Comparison of ENCODE assay signal across 8 mouse cellular contexts in the genomic region with DNA sequence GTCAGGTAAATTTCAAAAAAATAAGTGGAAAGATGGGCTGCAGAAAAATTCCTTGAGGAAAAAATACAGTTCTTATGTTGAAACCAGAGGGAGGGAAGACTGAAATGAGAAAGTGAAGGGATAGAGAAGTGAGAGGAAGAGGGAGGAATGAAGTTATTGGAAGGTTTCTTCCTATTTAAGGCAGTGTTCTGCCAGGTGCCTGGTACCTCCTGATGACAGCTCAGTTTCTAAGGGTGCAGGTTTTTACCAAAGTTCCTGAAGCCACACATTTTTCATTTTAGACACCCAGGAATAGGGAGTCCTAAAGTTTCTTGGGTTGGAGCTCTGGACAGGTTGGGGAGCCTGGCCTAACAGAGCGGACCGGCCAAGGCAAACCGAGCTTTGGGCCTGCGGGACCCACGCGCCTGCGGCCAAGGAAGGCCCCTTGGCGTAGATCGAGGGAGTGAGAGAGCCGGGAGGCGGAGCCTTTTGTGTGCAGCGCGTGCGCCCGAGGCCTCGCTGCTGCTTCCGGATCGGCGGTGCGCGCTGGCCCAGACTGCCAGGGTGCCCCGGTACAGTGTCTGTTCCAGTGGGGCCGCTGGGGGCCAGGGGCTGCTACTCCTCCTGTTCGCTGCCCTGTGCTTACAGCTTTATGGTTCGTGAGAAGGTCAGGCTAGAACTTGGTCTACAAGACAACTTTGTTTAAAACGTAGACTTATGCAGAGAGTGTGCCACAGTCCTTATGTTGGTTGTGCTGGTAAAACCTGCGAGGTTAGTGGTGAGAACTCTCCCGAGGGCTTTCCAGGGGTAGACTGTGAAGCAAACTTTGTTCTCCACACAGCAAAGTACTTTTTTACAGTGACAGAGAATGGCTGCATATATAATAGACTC. TPM values are rescaled to one million over a fixed set of nuclear protein-coding genes. Genes with fewer than 3 reads are reported as not detected.
DNase-seq lines count a peak whose midpoint lies in the region; ATAC-seq and TF ChIP-seq lines count a peak whose summit lies in the region.

No protein-coding gene starts in this region.

- TF ChIP-seq EP300 in heart, postnatal 0 days (IDR thresholded peaks at IDR 0.05; ENCODE audit: low read depth): no peak

- peak overlapping the region; percentile 79 for H3K4me3 ChIP-seq in E14TG2a.4 (replicated peaks; ENCODE audit: low read length)
- H3K4me3 ChIP-seq in heart, postnatal 0 days (ENCODE audit: low read depth, low read length): peak overlapping the region; percentile 40
- peak overlapping the region; percentile 26 for H3K4me3 ChIP-seq in macrophage (ENCODE audit: inconsistent target)

- H3K27ac ChIP-seq in heart, postnatal 0 days (ENCODE audit: low read depth): peak overlapping the region; percentile 84
- H3K27ac ChIP-seq in macrophage: no peak overlapping the region

- H3K27me3 ChIP-seq in E14TG2a.4 (ENCODE audit: insufficient read depth, low read length): no peaks in the 10 kb centered on the region
- no peaks in the 10 kb centered on the region for H3K27me3 ChIP-seq in heart, postnatal 0 days (ENCODE audit: control insufficient read depth, insufficient read depth, low read length)

- under 1% methylated on average over 28 of the region's 28 CpGs for WGBS in heart, postnatal 0 days
- WGBS in macrophage (ENCODE audit: missing documents): under 1% methylated on average over 28 of the region's 28 CpGs

- peaks cover 68% of the 10 kb centered on the region for H3K4me1 ChIP-seq in E14TG2a.4 (replicated peaks; ENCODE audit: low read depth, low read length)
- H3K4me1 ChIP-seq in heart, postnatal 0 days (ENCODE audit: control insufficient read depth, insufficient read depth): peaks cover 37% of the 10 kb centered on the region

- no peaks in the 10 kb centered on the region for H3K9me3 ChIP-seq in E14TG2a.4 (ENCODE audit: low read length)
- H3K9me3 ChIP-seq in heart, postnatal 0 days (replicated peaks; ENCODE audit: control insufficient read depth, low read length): no peaks in the 10 kb centered on the region

- ATAC-seq in erythroid progenitor cell, adult 5-6 weeks (replicated peaks; ENCODE audit: low FRiP score, poor library complexity, severe bottlenecking): peak; percentile 94
- peak; percentile 94 for ATAC-seq in heart, postnatal 0 days (ENCODE audit: insufficient read depth, low read depth)

- peak overlapping the region; percentile 64 for H3K4me2 ChIP-seq in heart, postnatal 0 days (ENCODE audit: low read depth, low read length)

- peak overlapping the region; percentile 48 for H3K9ac ChIP-seq in heart, postnatal 0 days (replicated peaks; ENCODE audit: low read depth, low read length)

- peaks cover 98% of the 10 kb centered on the region for H3K79me2 ChIP-seq in macrophage (ENCODE audit: inconsistent target)

- no peak for TF ChIP-seq CTCF in E14TG2a.4 (conservative IDR thresholded peaks at IDR 0.05; ENCODE audit: low read length)
- TF ChIP-seq CTCF in heart, postnatal 0 days (IDR thresholded peaks at IDR 0.05; ENCODE audit: low read depth): no peak

- peaks cover 5% of the 10 kb centered on the region; the same call in 1 of the 2 replicates for H3K36me3 ChIP-seq in E14TG2a.4 (ENCODE audit: insufficient read depth, low read length)
- H3K36me3 ChIP-seq in heart, postnatal 0 days (replicated peaks; ENCODE audit: control insufficient read depth, insufficient read depth, low read length): no peaks in the 10 kb centered on the region
- H3K36me3 ChIP-seq in macrophage (ENCODE audit: inconsistent target): no peaks in the 10 kb centered on the region

- peak; percentile 89 to 91 for DNase-seq in adrenal gland, postnatal 36 days
- DNase-seq in heart, postnatal 0 days (ENCODE audit: low spot score): peak; percentile 90
- peak; percentile 74 to 88 for DNase-seq in kidney, postnatal 36 days
- peak; percentile 31 to 43 for DNase-seq in right cerebral cortex, adult 2 months (ENCODE audit: low spot score in 2 of 2)
- peak; percentile 71 for DNase-seq in urinary bladder, postnatal 25 days (ENCODE audit: low spot score)

RNA-seq across cellular contexts. Expression of a gene that starts 19.5 kb away (rescaled TPM):
- 10 to 100 TPM; 71.1 TPM for total RNA-seq in adrenal gland, postnatal 36 days (2021)
- 15.5 and 34.0 TPM in 2 replicates for total RNA-seq in erythroid progenitor cell, adult 5-6 weeks (2015; ENCODE audit: low replicate concordance)
- 8.6 and 26.7 TPM in 2 replicates for total RNA-seq in erythroid progenitor cell, adult 5-6 weeks (2017; ENCODE audit: low replicate concordance)
- 20.7 and 21.8 TPM in 2 replicates for total RNA-seq in heart, postnatal 0 days (2014; rRNA removed; ENCODE audit: low replicate concordance)
- polyA plus RNA-seq in heart, postnatal 0 days (2015; fragmentation: Nextera tagmentation; extraction: Ambion mirVana): 30.0 and 30.3 TPM in 2 replicates
- 10 to 100 TPM; 23.7 to 77.7 (median 55.7) TPM for total RNA-seq in macrophage (2018; cell fraction: chromatin; rRNA removed)
- 10 to 100 TPM; 14.9 to 37.5 (median 29.4) TPM for total RNA-seq in macrophage (2018; cell fraction: cytosol; rRNA removed)
- 10 to 100 TPM; 22.1 to 63.4 (median 42.8) TPM for total RNA-seq in macrophage (2018; cell fraction: nucleus; rRNA removed)
- polyA plus RNA-seq in macrophage (2018): 17.6 to 18.8 TPM (median 17.6 TPM) in 3 replicates

Comparison
In these comparisons a context has a peak if more than half of its experiments do, and no peak if none do; other contexts are left out.
1. H3K4me3 ChIP-seq: peak in every context shown above with its lines; median percentile 79 in E14TG2a.4; 40 in heart, postnatal 0 days; 26 in macrophage.
2. DNase-seq: peak in every context shown above with its lines; median percentile 90 in adrenal gland, postnatal 36 days; 90 in heart, postnatal 0 days; 81 in kidney, postnatal 36 days; 71 in urinary bladder, postnatal 25 days; 37 in right cerebral cortex, adult 2 months.